Mouse (Mus musculus) megakaryocyte, embryonic 14.5 days (primary cell): ENCODE measurements around the gene Ptprh. TPM values are rescaled to one million over a fixed set of nuclear protein-coding genes. Genes with fewer than 3 reads are reported as not detected.
"Not testable (repeated sequence)": the region's sequence is repeated elsewhere in the genome, so short reads cannot be mapped to it uniquely, and the experiment has no call there.

Experiments used
- H3K27me3 ChIP-seq: replicated peaks from 2 replicates; pipeline ENCODE3; 2012; ENCODE audit warnings: inconsistent platforms
- H3K36me3 ChIP-seq: replicated peaks from 2 replicates; pipeline ENCODE3; 2012; ENCODE audit warnings: low read length, inconsistent platforms, mixed read lengths
- H3K4me1 ChIP-seq: 2 replicates; pipeline ENCODE4 v1.6.1; 2012; ENCODE audit warnings: inconsistent platforms
- H3K4me3 ChIP-seq: replicated peaks from 2 replicates; pipeline ENCODE3; 2012; ENCODE audit warnings: moderate library complexity, mild to moderate bottlenecking, inconsistent platforms
- H3K9me3 ChIP-seq: 2 replicates; pipeline ENCODE4 v1.6.1; 2012; ENCODE audit warnings: inconsistent platforms
- FLI1 ChIP-seq: IDR thresholded peaks from 2 replicates; pipeline ENCODE4 v1.6.1; 2012; ENCODE audit warnings: low read length, inconsistent platforms, mixed read lengths
- GATA1 ChIP-seq: IDR thresholded peaks from 3 replicates; pipeline ENCODE4 v1.6.1; 2012; ENCODE audit warnings: mixed read lengths, low read length, inconsistent platforms, borderline replicate concordance
- polyA plus RNA-seq: library from polyadenylated mRNA; stranded (reverse); fragments of >175 nt; gene quantifications from 2 replicates; pipeline ENCODE4 v1.2.3, GENCODE M21; 2012; ENCODE audit warnings: low replicate concordance; ENCODE audit not compliant: insufficient read depth

The Ptprh gene
- polyA plus RNA-seq, 1 experiment, result 0.16 TPM

- H3K36me3 ChIP-seq, result no peaks in the 10 kb centered on the region
- H3K4me3 ChIP-seq, result no peak overlapping the region
- peaks cover 65% of the 10 kb centered on the region for H3K27me3 ChIP-seq
- H3K4me1 ChIP-seq, result peaks cover 12% of the 10 kb centered on the region
- no peak for TF ChIP-seq FLI1
- TF ChIP-seq GATA1, result no peak
- H3K9me3 ChIP-seq, result no peaks in the 10 kb centered on the region
Observed at GRCm38 (mm10) chr7:4546591-4547131, 57.2 kb downstream of the Ptprh start.

- Histone ChIP-seq H3K9me3 (no peaks in the 10 kb centered on the region), H3K36me3 (no peaks in the 10 kb centered on the region), H3K4me1 (peaks cover 12% of the 10 kb centered on the region), H3K4me3 (no peak overlapping the region), H3K27me3 (peaks cover 61% of the 10 kb centered on the region)
- TF ChIP-seq FLI1, result no peak
- TF ChIP-seq GATA1, result no peak
Observed at GRCm38 (mm10) chr7:4546050-4546449, 57.8 kb downstream of the Ptprh start.

- Histone ChIP-seq H3K4me3 (no peak overlapping the region), H3K27me3 (peaks cover 56% of the 10 kb centered on the region), H3K4me1 (peaks cover 10% of the 10 kb centered on the region), H3K36me3 (no peaks in the 10 kb centered on the region), H3K9me3 (no peaks in the 10 kb centered on the region)
- TF ChIP-seq FLI1, result no peak
- no peak for TF ChIP-seq GATA1
Observed at GRCm38 (mm10) chr7:4542013-4542412, 61.8 kb downstream of the Ptprh start.

DNA sequence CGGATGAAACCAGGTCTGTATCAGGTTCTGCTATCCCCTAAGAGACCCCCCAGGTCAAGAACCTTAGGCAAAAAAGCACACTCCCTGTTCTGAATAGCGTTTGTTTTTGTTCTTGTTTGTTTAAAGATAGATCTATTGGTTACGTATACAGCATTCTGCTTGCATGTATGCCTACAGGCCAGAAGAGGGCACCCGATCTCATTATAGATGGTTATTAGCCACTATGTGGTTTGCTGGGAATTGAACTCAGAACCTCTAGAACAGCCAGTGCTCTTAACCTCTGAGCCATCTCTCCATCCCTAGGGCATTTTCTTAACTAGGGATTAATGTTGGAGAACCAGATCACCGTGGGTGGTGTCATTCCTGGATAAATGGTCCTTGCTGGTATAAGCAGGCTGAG is 62.5 kb downstream of the Ptprh start:
- no peaks in the 10 kb centered on the region for H3K9me3 ChIP-seq
- peaks cover 3% of the 10 kb centered on the region for H3K4me1 ChIP-seq
- TF ChIP-seq GATA1 (no peak), FLI1 (no peak)
- no peaks in the 10 kb centered on the region for H3K36me3 ChIP-seq
- H3K4me3 ChIP-seq, result no peak overlapping the region
- H3K27me3 ChIP-seq, result peaks cover 49% of the 10 kb centered on the region

- Histone ChIP-seq H3K4me3 (no peak overlapping the region), H3K36me3 (no peaks in the 10 kb centered on the region), H3K27me3 (peaks cover 50% of the 10 kb centered on the region), H3K4me1 (peaks cover 3% of the 10 kb centered on the region; the same call in 1 of the 2 replicates), H3K9me3 (no peaks in the 10 kb centered on the region)
- TF ChIP-seq FLI1, result no peak
- no peak for TF ChIP-seq GATA1
Observed at GRCm38 (mm10) chr7:4539019-4539418, 64.8 kb downstream of the Ptprh start.

GRCm38 (mm10) chr7:4537181-4537580 is 66.7 kb downstream of the Ptprh start:
- H3K4me3 ChIP-seq, result no peak overlapping the region
- peaks cover 6% of the 10 kb centered on the region for H3K4me1 ChIP-seq
- no peaks in the 10 kb centered on the region for H3K36me3 ChIP-seq
- TF ChIP-seq FLI1 (no peak), GATA1 (no peak)
- no peaks in the 10 kb centered on the region for H3K9me3 ChIP-seq
- peaks cover 49% of the 10 kb centered on the region for H3K27me3 ChIP-seq

GRCm38 (mm10) chr7:4536369-4536768 is 67.5 kb downstream of the Ptprh start:
- no peaks in the 10 kb centered on the region for H3K36me3 ChIP-seq
- no peak for TF ChIP-seq FLI1
- TF ChIP-seq GATA1, result no peak
- H3K27me3 ChIP-seq, result peaks cover 56% of the 10 kb centered on the region
- H3K4me3 ChIP-seq, result no peak overlapping the region
- no peaks in the 10 kb centered on the region for H3K9me3 ChIP-seq
- peaks cover 12% of the 10 kb centered on the region for H3K4me1 ChIP-seq

- Histone ChIP-seq H3K27me3 (peaks cover 38% of the 10 kb centered on the region), H3K4me1 (peaks cover 18% of the 10 kb centered on the region), H3K36me3 (no peaks in the 10 kb centered on the region), H3K4me3 (peak within 1 kb of the TSS; percentile 79), H3K9me3 (no peaks in the 10 kb centered on the region)
- no peak for TF ChIP-seq GATA1
- no peak for TF ChIP-seq FLI1
Observed at GRCm38 (mm10) chr7:4532005-4532729, 71.7 kb downstream of the Ptprh start, which contains the start of gene Dnaaf3. Gene Dnaaf3, minus strand, starts transcription at chr7:4532453.

DNA sequence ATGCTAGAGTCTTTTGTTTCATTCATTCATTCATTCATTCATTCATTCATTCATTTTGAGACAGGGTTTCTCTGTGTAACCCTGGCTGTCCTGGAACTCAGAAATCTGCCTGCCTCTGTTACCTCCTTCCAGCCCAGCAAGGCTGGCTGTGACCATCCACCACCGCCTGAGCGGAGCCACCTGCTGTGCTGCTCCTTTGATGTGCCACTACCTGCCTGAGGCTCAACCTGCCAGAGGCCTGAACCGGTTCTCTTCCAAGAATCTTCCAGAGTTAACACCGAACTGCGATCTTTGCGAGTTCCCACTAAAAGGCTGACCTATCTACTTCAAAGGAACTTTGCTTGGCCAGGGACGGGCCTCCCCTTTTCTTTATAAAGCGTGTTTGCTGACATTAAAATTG is 73.7 kb downstream of the Ptprh start:
- not testable (repeated sequence) for H3K36me3 ChIP-seq, H3K4me3 ChIP-seq, H3K9me3 ChIP-seq
- Histone ChIP-seq H3K27me3 (peaks cover 35% of the 10 kb centered on the region), H3K4me1 (peaks cover 35% of the 10 kb centered on the region)

DNA sequence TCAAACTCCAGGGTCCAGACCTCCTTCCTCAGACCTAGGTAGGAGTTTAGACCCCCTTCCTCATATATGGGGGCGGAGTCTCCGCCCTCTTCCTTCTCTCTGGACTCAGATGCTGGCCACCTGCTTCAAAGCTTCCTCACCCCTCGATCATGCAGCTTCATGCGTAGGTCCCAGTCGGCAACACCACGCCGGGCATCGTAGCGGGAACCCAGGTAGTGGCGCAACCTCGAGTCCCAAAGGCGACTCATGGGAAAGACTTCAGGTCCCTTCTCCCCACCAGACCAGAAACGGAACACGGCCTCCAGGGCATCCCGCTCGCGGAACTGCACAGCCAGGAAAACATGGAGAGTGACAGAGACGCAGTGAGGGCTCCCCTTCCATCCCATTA is 76.5 kb downstream of the Ptprh start:
- Histone ChIP-seq H3K27me3 (peaks cover 20% of the 10 kb centered on the region), H3K9me3 (no peaks in the 10 kb centered on the region), H3K4me1 (peaks cover 49% of the 10 kb centered on the region), H3K4me3 (peak overlapping the region; percentile 88), H3K36me3 (no peaks in the 10 kb centered on the region)
- TF ChIP-seq GATA1 (no peak), FLI1 (no peak)
